Mouse (Mus musculus) neural tube, embryonic 13.5 days (tissue): Measurements from ENCODE around the gene Parvg. TPM values are rescaled to one million over a fixed set of nuclear protein-coding genes. Genes with fewer than 3 reads are reported as not detected.

Source experiments
- ATAC-seq: fragments of 200-750 bp; cut with Nextera tagmentation; 2 replicates; pipeline ENCODE4 v1.8.0; 2017; ENCODE audit warnings: low read depth, mild to moderate bottlenecking, moderate TSS enrichment, moderate library complexity
- H3K27ac ChIP-seq: fragments of 300-500 bp; sonication (generic); replicated peaks from 2 replicates; pipeline ENCODE4 v1.5.1; 2015; ENCODE audit warnings: moderate library complexity, mild to moderate bottlenecking, inconsistent platforms
- H3K27me3 ChIP-seq: fragments of 300-500 bp; sonication (generic); 2 replicates; pipeline ENCODE4 v1.6.1; 2015; ENCODE audit warnings: mild to moderate bottlenecking, inconsistent platforms
- H3K36me3 ChIP-seq: fragments of 300-500 bp; sonication (generic); 2 replicates; pipeline ENCODE4 v1.6.1; 2015; ENCODE audit warnings: mild to moderate bottlenecking, inconsistent platforms
- H3K4me1 ChIP-seq: fragments of 300-500 bp; sonication (generic); replicated peaks from 2 replicates; pipeline ENCODE4 v1.6.1; 2015; ENCODE audit warnings: inconsistent platforms
- H3K4me2 ChIP-seq: fragments of 300-500 bp; sonication (generic); 2 replicates; pipeline ENCODE4 v1.6.1; 2015; ENCODE audit warnings: inconsistent platforms, mild to moderate bottlenecking, moderate library complexity
- H3K4me3 ChIP-seq: fragments of 300-500 bp; sonication (generic); 2 replicates; pipeline ENCODE4 v1.5.1; 2015; ENCODE audit warnings: mild to moderate bottlenecking, inconsistent platforms
- H3K9ac ChIP-seq: fragments of 300-500 bp; sonication (generic); 2 replicates; pipeline ENCODE4 v1.6.1; 2015; ENCODE audit warnings: moderate library complexity, mild to moderate bottlenecking, inconsistent platforms
- H3K9me3 ChIP-seq: fragments of 300-500 bp; sonication (generic); 2 replicates; pipeline ENCODE4 v1.6.1; 2016; ENCODE audit warnings: inconsistent platforms
- WGBS: fragments of 180-500 bp; shearing (Covaris S2); methylation state at CpG from one replicate; pipeline ENCODE4 v1.1.7; 2015; 5-methylcytosine and 5-hydroxymethylcytosine counted together
- polyA plus RNA-seq: library from polyadenylated mRNA; unstranded; fragments of >200 nt; fragmentation: Nextera tagmentation; extraction: Ambion mirVana; gene quantifications from 2 replicates; pipeline ENCODE4 v1.2.1, GENCODE M21; 2015

Parvg gene
- polyA plus RNA-seq, 1 experiment from 2014 or later: 0.98 TPM

GRCm38 (mm10) chr15:84331066-84331612 is 7.3 kb downstream of the Parvg start:
- WGBS: 87% methylated on average over 4 of the region's 4 CpGs
- ATAC-seq: no peak
- H3K4me2 ChIP-seq: no peak overlapping the region

DNA sequence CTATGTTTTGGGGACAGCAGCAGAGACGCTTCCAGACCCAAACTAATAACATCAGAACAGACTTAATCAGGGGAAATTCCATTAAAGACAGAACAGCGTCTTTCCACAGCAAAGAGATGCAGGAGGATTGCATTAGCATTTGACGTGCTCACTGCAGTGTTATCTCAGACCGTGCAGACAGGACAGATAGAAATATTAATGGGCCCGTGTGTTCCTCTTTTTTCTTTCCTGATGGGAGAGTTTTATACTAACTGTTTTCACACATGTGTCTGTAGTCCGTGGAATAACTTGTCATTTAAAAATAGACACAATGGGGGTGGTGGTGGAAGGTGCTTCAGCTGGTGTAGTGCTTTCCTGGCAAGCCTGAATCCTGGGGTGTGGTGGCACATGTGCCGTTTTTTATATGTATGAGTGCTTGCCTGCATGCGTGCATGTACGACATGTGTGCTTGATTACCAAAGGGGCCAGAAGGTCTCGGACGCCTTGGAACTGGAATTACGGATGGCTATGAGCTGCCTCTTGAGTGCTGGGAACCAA is 12.5 kb downstream of the Parvg start:
- WGBS: 72% methylated on average over 12 of the region's 12 CpGs
- ATAC-seq: no peak
- Histone ChIP-seq H3K9me3 (no peaks in the 10 kb centered on the region), H3K27me3 (no peaks in the 10 kb centered on the region), H3K27ac (no peak overlapping the region), H3K9ac (no peak overlapping the region), H3K4me1 (0 out of 2 replicates have a peak, but pooled peaks cover 8% of the 10 kb centered on the region), H3K4me3 (no peak overlapping the region), H3K36me3 (no peaks in the 10 kb centered on the region), H3K4me2 (no peak overlapping the region)

More at GRCm38 (mm10) chr15:84331066-84331612, 7.3 kb downstream of the Parvg start:
- H3K9ac ChIP-seq: no peak overlapping the region
- no peaks in the 10 kb centered on the region for H3K27me3 ChIP-seq
- no peak overlapping the region for H3K4me3 ChIP-seq
- H3K27ac ChIP-seq: no peak overlapping the region
- peaks cover 8% of the 10 kb centered on the region; the same call in 1 of the 2 replicates for H3K4me1 ChIP-seq
- no peaks in the 10 kb centered on the region for H3K36me3 ChIP-seq
- H3K9me3 ChIP-seq: no peaks in the 10 kb centered on the region

GRCm38 (mm10) chr15:84337599-84337998 is 13.8 kb downstream of the Parvg start:
- Histone ChIP-seq H3K4me1 (0 out of 2 replicates have a peak, but pooled peaks cover 4% of the 10 kb centered on the region), H3K27me3 (no peaks in the 10 kb centered on the region), H3K9me3 (no peaks in the 10 kb centered on the region), H3K9ac (no peak overlapping the region), H3K4me2 (no peak overlapping the region), H3K36me3 (no peaks in the 10 kb centered on the region), H3K27ac (no peak overlapping the region), H3K4me3 (no peak overlapping the region)
- WGBS: 59% methylated on average over 5 of the region's 5 CpGs
- ATAC-seq: no peak

GRCm38 (mm10) chr15:84340926-84341325 is 17.1 kb downstream of the Parvg start:
- Histone ChIP-seq H3K36me3 (no peaks in the 10 kb centered on the region), H3K9ac (no peak overlapping the region), H3K9me3 (no peaks in the 10 kb centered on the region), H3K4me1 (peaks cover 21% of the 10 kb centered on the region), H3K4me3 (no peak overlapping the region), H3K27me3 (no peaks in the 10 kb centered on the region), H3K27ac (no peak overlapping the region), H3K4me2 (no peak overlapping the region)
- WGBS: 53% methylated on average over 2 of the region's 2 CpGs
- ATAC-seq: no peak

DNA sequence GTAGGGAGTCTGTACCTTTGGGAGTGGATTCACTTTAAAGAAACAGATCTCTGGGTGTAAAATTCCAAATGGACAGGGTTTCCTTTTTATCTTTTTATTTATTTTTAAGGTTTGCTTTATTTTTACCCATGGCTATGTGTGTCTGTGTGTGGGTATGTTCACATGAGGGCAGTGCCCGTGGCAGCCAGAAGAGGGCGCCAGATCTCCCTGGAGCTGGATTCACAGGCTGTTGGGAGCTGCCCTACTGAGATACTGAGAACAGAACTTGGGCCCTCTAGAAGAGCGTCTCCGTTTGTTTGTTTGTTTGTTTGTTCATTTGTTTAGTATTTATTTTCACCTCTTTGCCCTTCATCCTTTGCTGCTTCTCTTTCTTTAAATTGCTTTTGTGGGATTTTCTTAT is 24.9 kb downstream of the Parvg start:
- 94% methylated on average over 4 of the region's 4 CpGs for WGBS
- Histone ChIP-seq H3K27me3 (no peaks in the 10 kb centered on the region), H3K4me3 (no peak overlapping the region), H3K9me3 (no peaks in the 10 kb centered on the region), H3K9ac (no peak overlapping the region), H3K36me3 (no peaks in the 10 kb centered on the region), H3K4me1 (peaks cover 50% of the 10 kb centered on the region), H3K4me2 (no peak overlapping the region), H3K27ac (no peak overlapping the region)
- no peak for ATAC-seq

- Histone ChIP-seq H3K9me3 (no peaks in the 10 kb centered on the region), H3K36me3 (no peaks in the 10 kb centered on the region), H3K27ac (peak overlapping the region; percentile 65), H3K4me3 (no peak overlapping the region), H3K4me2 (no peak overlapping the region), H3K27me3 (no peaks in the 10 kb centered on the region), H3K9ac (0 out of 2 replicates have a peak overlapping the region, but pooled peaks have one; percentile 8), H3K4me1 (peaks cover 38% of the 10 kb centered on the region)
- 30% methylated on average over 14 of the region's 14 CpGs for WGBS
- no peak; the same call in 1 of the 2 replicates for ATAC-seq
Measured at GRCm38 (mm10) chr15:84349915-84350738, 26.3 kb downstream of the Parvg start.

GRCm38 (mm10) chr15:84351342-84351741 is 27.5 kb downstream of the Parvg start:
- no peak overlapping the region for H3K4me2 ChIP-seq
- H3K36me3 ChIP-seq: no peaks in the 10 kb centered on the region
- no peak overlapping the region for H3K9ac ChIP-seq
- no peaks in the 10 kb centered on the region for H3K27me3 ChIP-seq
- H3K9me3 ChIP-seq: no peaks in the 10 kb centered on the region
- no peak for ATAC-seq
- peaks cover 33% of the 10 kb centered on the region for H3K4me1 ChIP-seq
- WGBS: 80% methylated on average over 7 of the region's 7 CpGs
- H3K4me3 ChIP-seq: no peak overlapping the region
- no peak overlapping the region for H3K27ac ChIP-seq

- peaks cover 33% of the 10 kb centered on the region for H3K4me1 ChIP-seq
- no peak for ATAC-seq
- H3K4me3 ChIP-seq: no peak overlapping the region
- no peaks in the 10 kb centered on the region for H3K27me3 ChIP-seq
- H3K9ac ChIP-seq: no peak overlapping the region
- no peaks in the 10 kb centered on the region for H3K36me3 ChIP-seq
- 55% methylated on average over 21 of the region's 21 CpGs for WGBS
- no peak overlapping the region for H3K4me2 ChIP-seq
- H3K27ac ChIP-seq: peak overlapping the region; percentile 61
- H3K9me3 ChIP-seq: no peaks in the 10 kb centered on the region
Measured at GRCm38 (mm10) chr15:84351915-84352844, 28.4 kb downstream of the Parvg start.

- Histone ChIP-seq H3K4me1 (peaks cover 33% of the 10 kb centered on the region), H3K9me3 (no peaks in the 10 kb centered on the region), H3K27me3 (no peaks in the 10 kb centered on the region), H3K4me2 (no peak overlapping the region), H3K4me3 (no peak overlapping the region), H3K36me3 (no peaks in the 10 kb centered on the region), H3K9ac (no peak overlapping the region), H3K27ac (no peak overlapping the region)
- 81% methylated on average over 5 of the region's 5 CpGs for WGBS
- no peak for ATAC-seq
Measured at GRCm38 (mm10) chr15:84355081-84355480, 31.3 kb downstream of the Parvg start.

GRCm38 (mm10) chr15:84364746-84365145 is 40.9 kb downstream of the Parvg start:
- Histone ChIP-seq H3K4me3 (no peak overlapping the region), H3K4me1 (peaks cover 30% of the 10 kb centered on the region), H3K36me3 (no peaks in the 10 kb centered on the region), H3K9ac (no peak overlapping the region), H3K27ac (no peak overlapping the region), H3K9me3 (no peaks in the 10 kb centered on the region), H3K4me2 (no peak overlapping the region), H3K27me3 (no peaks in the 10 kb centered on the region)
- ATAC-seq: no peak
- WGBS: 76% methylated on average over 3 of the region's 3 CpGs

DNA sequence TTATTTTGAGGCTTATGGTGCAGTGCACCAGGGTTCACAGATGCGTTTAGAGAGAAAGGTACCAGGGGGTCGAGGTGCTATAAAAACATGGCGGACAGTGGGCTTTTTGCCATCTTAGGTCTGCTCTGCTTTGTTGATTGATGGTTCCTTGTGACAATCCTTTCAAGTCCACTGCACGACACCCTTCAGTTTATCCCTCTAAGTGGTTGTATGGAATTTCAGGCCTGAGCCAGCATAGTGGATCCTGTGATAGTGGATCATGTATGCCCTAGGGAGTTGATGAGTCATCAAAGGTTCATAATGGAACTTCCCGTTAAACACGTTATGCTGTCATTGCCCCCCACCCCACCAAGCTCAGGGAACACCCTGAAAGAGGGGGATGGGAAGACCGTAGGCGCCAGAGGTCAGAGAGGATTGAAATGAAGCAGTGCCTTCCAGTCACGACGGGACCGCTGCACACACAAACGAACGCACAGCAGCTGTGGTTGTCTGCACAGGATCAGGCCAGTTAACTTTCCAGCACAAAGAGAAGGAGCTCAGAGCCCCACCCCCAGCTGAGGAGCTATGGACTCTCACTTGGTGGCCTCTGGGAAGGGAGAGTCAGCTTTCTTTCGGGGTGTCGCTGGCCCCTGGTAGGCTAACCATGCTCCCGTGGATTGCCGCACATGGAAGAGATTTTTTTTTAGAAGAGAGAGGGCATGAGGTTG is 42.0 kb downstream of the Parvg start:
- ATAC-seq: peak; percentile 11; the same call in 1 of the 2 replicates
- 59% methylated on average over 17 of the region's 17 CpGs for WGBS
- H3K4me3 ChIP-seq: no peak overlapping the region

More for the DNA sequence above, 42.0 kb downstream of the Parvg start:
- no peak overlapping the region for H3K9ac ChIP-seq
- H3K4me1 ChIP-seq: peaks cover 19% of the 10 kb centered on the region
- H3K36me3 ChIP-seq: no peaks in the 10 kb centered on the region
- no peaks in the 10 kb centered on the region for H3K9me3 ChIP-seq
- peak overlapping the region; percentile 67; the same call in 1 of the 2 replicates for H3K27ac ChIP-seq
- no peak overlapping the region for H3K4me2 ChIP-seq
- no peaks in the 10 kb centered on the region for H3K27me3 ChIP-seq
